Mouse (Mus musculus) bone marrow macrophage, adult 2 months (primary cell): ENCODE measurements around the gene Tfb2m.

ENCODE experiments used
- CTCF ChIP-seq: IDR thresholded peaks from 2 replicates; pipeline ENCODE4 v1.5.1; 2012; ENCODE audit warnings: low read depth, mild to moderate bottlenecking, low read length, moderate library complexity
- POLR2A ChIP-seq: IDR thresholded peaks from 2 replicates; pipeline ENCODE4 v1.6.1; 2012; ENCODE audit warnings: mild to moderate bottlenecking, low read depth, low read length, borderline replicate concordance

DNA sequence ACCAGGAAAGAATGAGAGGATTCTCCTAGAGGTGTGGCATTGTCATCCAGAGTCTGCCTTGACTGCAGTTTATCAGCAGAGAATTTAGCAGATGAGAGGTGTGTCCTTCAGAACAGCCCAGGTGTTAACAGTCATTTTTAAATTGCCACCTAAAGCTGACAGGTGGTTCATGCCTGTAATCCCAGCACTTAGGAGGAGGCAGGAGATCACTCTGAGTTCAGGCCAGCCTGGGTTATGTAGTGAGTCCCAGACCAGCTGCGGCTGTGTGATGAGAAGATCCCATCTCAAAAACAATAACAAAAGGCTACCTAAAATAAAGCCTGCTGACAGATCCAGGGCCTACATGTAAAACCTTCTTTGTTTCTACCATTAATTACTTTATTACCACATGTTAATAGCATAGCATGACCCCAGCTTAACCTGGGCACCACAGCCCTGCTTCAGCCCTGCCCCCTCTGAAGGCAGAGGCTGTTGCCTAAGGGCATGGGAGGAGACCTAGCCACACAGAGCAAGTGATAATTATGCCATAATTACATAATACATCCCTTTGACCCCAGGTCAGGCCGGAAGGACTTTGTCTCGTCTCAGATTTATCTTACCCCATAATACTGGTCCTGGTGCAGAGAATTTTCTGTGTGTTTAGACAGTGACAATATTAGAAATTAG lies 40.5 kb upstream of the Tfb2m start:
- no peak for TF ChIP-seq CTCF
- TF ChIP-seq POLR2A = no peak
